ENCODE assay signal across 9 mouse cellular contexts in the genomic region with DNA sequence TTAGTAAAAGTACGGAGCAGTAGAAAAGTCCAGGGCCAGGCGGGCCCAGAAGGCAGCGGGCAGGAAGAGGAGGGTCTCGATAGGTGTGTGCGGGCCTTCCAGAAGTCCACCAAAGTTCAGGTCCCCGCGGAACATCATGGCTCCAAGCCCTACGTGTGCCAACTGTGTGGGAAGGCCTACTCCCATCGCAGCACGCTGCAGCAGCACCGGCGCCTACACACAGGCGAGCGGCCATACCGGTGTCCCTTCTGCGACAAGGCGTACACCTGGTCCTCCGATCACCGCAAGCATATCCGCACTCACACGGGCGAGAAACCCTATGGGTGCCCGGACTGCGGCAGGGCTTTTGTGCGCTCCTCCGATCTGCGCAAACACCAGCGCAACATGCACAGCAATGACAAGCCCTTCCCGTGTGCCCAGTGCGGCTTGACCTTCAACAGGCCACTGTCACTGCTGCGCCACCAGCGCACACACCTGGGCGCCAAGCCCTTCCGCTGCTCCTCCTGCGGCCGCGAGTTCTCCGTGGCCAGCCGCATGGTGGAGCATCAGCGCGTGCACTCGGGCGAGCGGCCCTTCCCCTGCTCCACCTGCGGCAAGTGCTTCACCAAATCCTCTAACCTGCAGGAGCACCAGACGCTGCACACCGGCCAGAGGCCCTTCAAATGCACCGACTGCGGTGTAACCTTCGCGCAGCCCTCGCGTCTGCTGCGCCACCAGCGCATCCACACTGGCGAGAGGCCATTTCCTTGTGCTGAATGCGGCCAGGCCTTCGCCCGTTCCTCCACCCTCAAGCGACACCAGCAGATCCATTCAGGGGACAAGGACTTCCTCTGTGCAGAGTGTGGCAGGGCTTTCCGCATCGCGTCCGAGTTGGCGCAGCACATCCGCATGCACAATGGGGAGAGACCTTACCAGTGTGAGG. TPM values are rescaled to one million over a fixed set of nuclear protein-coding genes. Genes with fewer than 3 reads are reported as not detected.
DNase-seq lines count a peak whose midpoint lies in the region; ATAC-seq lines count a peak whose summit lies in the region.
"Had no signal": no experiment of that assay in that cellular context is flagged by ENCODE, and none has a peak within 500 bp of the region (broad histone marks: within the 10 kb centered on the region; RNA-seq: fewer than 3 reads in every experiment).

No protein-coding gene starts in this region.

- H3K4me1 ChIP-seq in heart, embryonic 12.5 days (replicated peaks) = peaks cover 18% of the 10 kb centered on the region
- H3K4me1 ChIP-seq in forebrain, embryonic 10.5 days = peaks cover 32% of the 10 kb centered on the region
- H3K4me1 ChIP-seq in neural tube, embryonic 14.5 days (ENCODE audit: control insufficient read depth, insufficient read depth, low read length) = no peaks in the 10 kb centered on the region; the same call in 1 of the 2 replicates

- no peak for ATAC-seq in heart, embryonic 12.5 days (ENCODE audit: insufficient number of reproducible peaks, low FRiP score)
- peak; percentile 64 for ATAC-seq in neural tube, embryonic 14.5 days (ENCODE audit: low read depth)

- intact Hi-C loops in heart, postnatal 14 days (cut with DNase I) = no loop called here
- intact Hi-C loops in left cerebral cortex, postnatal 25 days (cut with DNase I) = loop anchor here (10.0 kb wide), 1 partner anchor 220 kb away; no protein-coding TSS in a partner anchor

- no peak for DNase-seq in heart, postnatal 14 days
- DNase-seq in ES-CJ7 (ENCODE audit: low read depth, low spot score) = peak; percentile 50
- DNase-seq in forebrain, embryonic 10.5 days (ENCODE audit: extremely low spot score, low spot score) = peak; percentile 27
- DNase-seq in left cerebral cortex, postnatal 25 days (ENCODE audit: low spot score in 2 of 2) = peak; percentile 40 to 45
- no peak for DNase-seq in adrenal gland, adult 18-20 months (ENCODE audit: low spot score in 2 of 2)
- no peak for DNase-seq in thymus, postnatal 10 days (ENCODE audit: low spot score in 2 of 2)

- H3K9me3 ChIP-seq in heart, embryonic 12.5 days (replicated peaks) = no peaks in the 10 kb centered on the region
- no peaks in the 10 kb centered on the region for H3K9me3 ChIP-seq in forebrain, embryonic 10.5 days
- H3K9me3 ChIP-seq in neural tube, embryonic 14.5 days (ENCODE audit: control insufficient read depth, low read length) = no peaks in the 10 kb centered on the region

- peak overlapping the region; percentile 41 for H3K4me3 ChIP-seq in heart, embryonic 12.5 days
- peak overlapping the region; percentile 49 for H3K4me3 ChIP-seq in forebrain, embryonic 10.5 days
- H3K4me3 ChIP-seq in neural tube, embryonic 14.5 days (ENCODE audit: low read depth, low read length) = peak overlapping the region; percentile 29

- H3K27me3 ChIP-seq in heart, embryonic 12.5 days (replicated peaks) = peaks cover 50% of the 10 kb centered on the region
- peaks cover 64% of the 10 kb centered on the region for H3K27me3 ChIP-seq in forebrain, embryonic 10.5 days (ENCODE audit: poor library complexity, severe bottlenecking)
- H3K27me3 ChIP-seq in neural tube, embryonic 14.5 days (ENCODE audit: control insufficient read depth, insufficient read depth, low read length) = peaks cover 27% of the 10 kb centered on the region

- no peaks in the 10 kb centered on the region for H3K36me3 ChIP-seq in heart, embryonic 12.5 days
- H3K36me3 ChIP-seq in forebrain, embryonic 10.5 days (replicated peaks) = no peaks in the 10 kb centered on the region
- no peaks in the 10 kb centered on the region for H3K36me3 ChIP-seq in neural tube, embryonic 14.5 days (ENCODE audit: control insufficient read depth, insufficient read depth, low read length)

- H3K9ac ChIP-seq in heart, embryonic 12.5 days = 0 out of 2 replicates have a peak overlapping the region, but pooled peaks have one; percentile 1
- peak overlapping the region; percentile 44; the same call in 1 of the 2 replicates for H3K9ac ChIP-seq in neural tube, embryonic 14.5 days (replicated peaks; ENCODE audit: low read depth, low read length)

- 10% methylated on average over 66 of the region's 66 CpGs for WGBS in heart, embryonic 12.5 days
- 8% methylated on average over 66 of the region's 66 CpGs for WGBS in forebrain, embryonic 10.5 days
- WGBS in neural tube, embryonic 14.5 days = 10% methylated on average over 66 of the region's 66 CpGs

- peak overlapping the region; percentile 79 for H3K4me2 ChIP-seq in heart, embryonic 12.5 days
- H3K4me2 ChIP-seq in neural tube, embryonic 14.5 days (ENCODE audit: low read depth, low read length) = peak overlapping the region; percentile 57

- H3K27ac ChIP-seq in heart, embryonic 12.5 days (ENCODE audit: poor library complexity, severe bottlenecking) = no peak overlapping the region
- no peak overlapping the region for H3K27ac ChIP-seq in forebrain, embryonic 10.5 days
- H3K27ac ChIP-seq in neural tube, embryonic 14.5 days (ENCODE audit: low read depth, low read length) = no peak overlapping the region

RNA-seq across cellular contexts. Expression of a gene that starts 3.9 kb away (rescaled TPM):
- 0.09 and 0.15 TPM in 2 replicates for polyA plus RNA-seq in heart, embryonic 12.5 days (2016; fragmentation: Nextera tagmentation; extraction: Ambion mirVana)
- not detected for total RNA-seq in heart, postnatal 14 days (2021)
- polyA plus RNA-seq in forebrain, embryonic 10.5 days (2016; fragmentation: Nextera tagmentation; extraction: Ambion mirVana) = 0.10 TPM in 1 of 2 replicates, not detected in the other
- under 1 TPM; 0.80 to 0.92 TPM for total RNA-seq in left cerebral cortex, postnatal 25 days (2021)
- polyA plus RNA-seq in neural tube, embryonic 14.5 days (2014; fragmentation: Nextera tagmentation; extraction: Ambion mirVana) = 0.83 and 0.91 TPM in 2 replicates
- under 1 TPM; 0.20 to 0.32 TPM for total RNA-seq in adrenal gland, adult 18-20 months (2021)
- polyA plus RNA-seq: large intestine, adult 2 months had no signal

Comparison
In these comparisons a context has a peak if more than half of its experiments do, and no peak if none do; other contexts are left out.
1. DNase-seq: peak in ES-CJ7 (single experiment), forebrain, embryonic 10.5 days (single experiment) and left cerebral cortex, postnatal 25 days (2 of 2); none in heart, postnatal 14 days (0 of 2), adrenal gland, adult 18-20 months (0 of 2) and thymus, postnatal 10 days (0 of 2).
2. Peak in every context shown above with its lines, with median percentiles within 50 percentile points of each other: H3K4me3 ChIP-seq.